Mouse (Mus musculus) cortical plate, adult 2 months (tissue): ENCODE results near the gene Plxnc1. TPM values are rescaled to one million over a fixed set of nuclear protein-coding genes. Genes with fewer than 3 reads are reported as not detected.

Source experiments
- H3K27ac ChIP-seq: fragments of 200-500 bp; 2 replicates; pipeline ENCODE4 v1.5.1; 2012; ENCODE audit warnings: low read length, control low read depth, inconsistent platforms; ENCODE audit not compliant: insufficient read depth
- H3K4me1 ChIP-seq: fragments of 200-500 bp; 2 replicates; pipeline ENCODE4 v1.6.1; 2011; ENCODE audit warnings: low read length; ENCODE audit not compliant: control insufficient read depth, insufficient read depth
- H3K4me3 ChIP-seq: fragments of 200-500 bp; 2 replicates; pipeline ENCODE4 v1.5.1; 2011; ENCODE audit warnings: mild to moderate bottlenecking, low read length, control low read depth; ENCODE audit not compliant: insufficient read depth
- CTCF ChIP-seq: fragments of 200-500 bp; IDR thresholded peaks from 2 replicates; pipeline ENCODE4 v1.5.1; 2011; ENCODE audit warnings: mild to moderate bottlenecking, control low read depth, low read length; ENCODE audit not compliant: insufficient read depth; ENCODE audit errors: extremely low read depth
- POLR2A ChIP-seq: fragments of 200-500 bp; IDR thresholded peaks from 2 replicates; pipeline ENCODE4 v1.6.1; 2011; ENCODE audit warnings: mild to moderate bottlenecking, low read length, control low read depth; ENCODE audit not compliant: insufficient read depth; ENCODE audit errors: extremely low read depth
- polyA plus RNA-seq: library from polyadenylated mRNA; depleted of rRNA; stranded (reverse); fragments of >200 nt; gene quantifications from 2 replicates; pipeline ENCODE4 v1.2.3, GENCODE M21; 2012

The Plxnc1 gene
- polyA plus RNA-seq, 1 experiment, result 14.0 TPM

DNA sequence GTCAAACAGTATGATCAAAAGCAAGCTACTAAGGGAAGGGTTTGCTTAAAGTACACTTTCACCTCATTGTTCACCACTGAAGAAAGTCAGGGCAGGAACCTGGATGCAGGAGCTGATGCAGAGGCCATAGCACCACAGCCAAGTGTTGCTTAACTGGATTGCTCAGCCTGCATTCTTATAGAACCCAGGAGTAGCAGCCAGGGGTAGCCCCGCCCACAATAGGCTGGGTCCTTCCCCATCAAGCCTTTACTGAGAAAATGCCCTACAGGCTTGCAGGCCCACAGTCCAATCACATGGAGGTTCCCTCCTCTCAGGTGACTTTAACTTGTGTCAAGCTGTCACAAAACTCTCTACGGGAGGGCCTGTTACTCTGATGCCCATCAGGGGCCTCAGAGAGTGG lies 4.6 kb downstream of the Plxnc1 start:
- Histone ChIP-seq H3K4me3 (no peak overlapping the region; the same call in 1 of the 2 replicates), H3K4me1 (peaks cover 2% of the 10 kb centered on the region; the same call in 1 of the 2 replicates), H3K27ac (no peak overlapping the region)
- TF ChIP-seq POLR2A, result no peak
- no peak for TF ChIP-seq CTCF

DNA sequence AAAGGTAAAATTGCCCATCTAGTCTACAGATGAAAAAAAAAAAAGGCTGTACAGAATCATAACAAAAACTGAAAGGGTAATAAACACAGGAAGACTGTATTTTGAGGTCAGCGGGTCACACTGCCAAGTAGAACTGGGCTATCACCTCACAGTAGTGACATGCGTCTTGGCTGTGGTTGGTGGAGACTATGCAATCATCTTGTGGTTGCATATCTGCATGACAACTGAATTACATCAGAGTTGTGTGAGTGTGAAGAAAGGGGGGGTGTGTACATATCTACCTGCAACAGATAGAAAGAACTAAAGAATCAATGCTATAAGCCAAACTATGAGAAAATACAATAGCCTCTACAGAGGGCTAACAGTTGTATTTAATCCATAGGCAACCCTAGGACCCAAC lies 5.7 kb downstream of the Plxnc1 start:
- Histone ChIP-seq H3K4me3 (no peak overlapping the region), H3K4me1 (peaks cover 2% of the 10 kb centered on the region), H3K27ac (no peak overlapping the region)
- TF ChIP-seq CTCF (no peak), POLR2A (no peak)

GRCm38 (mm10) chr10:94938320-94938719 lies 6.3 kb downstream of the Plxnc1 start:
- Histone ChIP-seq H3K4me1 (peaks cover 2% of the 10 kb centered on the region), H3K27ac (no peak overlapping the region), H3K4me3 (no peak overlapping the region)
- TF ChIP-seq POLR2A, result no peak
- TF ChIP-seq CTCF, result no peak

- TF ChIP-seq CTCF, result no peak
- no peak for TF ChIP-seq POLR2A
- Histone ChIP-seq H3K4me3 (no peak overlapping the region), H3K27ac (no peak overlapping the region), H3K4me1 (no peaks in the 10 kb centered on the region; the same call in 1 of the 2 replicates)
These were observed 9.4 kb downstream of the Plxnc1 start for GRCm38 (mm10) chr10:94935270-94935669.

DNA sequence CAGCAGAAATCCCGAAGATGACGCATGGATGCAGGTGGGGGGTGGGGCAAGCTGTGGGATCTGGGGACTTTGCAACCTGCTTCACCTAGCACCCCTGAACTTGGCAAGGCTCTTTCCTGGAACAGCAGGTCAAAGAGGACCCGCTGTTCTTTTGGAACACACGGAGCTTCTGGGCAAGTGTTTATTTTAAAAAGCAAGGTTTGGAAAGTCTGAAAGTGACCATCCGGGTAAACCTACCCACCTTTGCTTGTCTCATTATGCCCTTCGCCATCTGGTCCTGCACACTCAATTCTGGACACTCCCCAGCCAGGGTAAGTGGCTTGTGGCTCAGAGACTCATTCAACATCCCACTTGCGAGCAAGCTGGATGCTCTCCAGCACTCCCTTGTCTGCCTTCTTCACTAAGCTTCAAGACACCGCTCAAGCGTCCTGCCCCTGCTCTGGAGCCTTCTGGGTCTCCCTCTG lies 10.5 kb downstream of the Plxnc1 start:
- no peak overlapping the region for H3K4me3 ChIP-seq
- no peaks in the 10 kb centered on the region; the same call in 1 of the 2 replicates for H3K4me1 ChIP-seq
- no peak overlapping the region for H3K27ac ChIP-seq
- TF ChIP-seq CTCF (no peak), POLR2A (no peak)

GRCm38 (mm10) chr10:94931961-94932832 lies 12.4 kb downstream of the Plxnc1 start:
- H3K4me3 ChIP-seq, result no peak overlapping the region
- no peaks in the 10 kb centered on the region; the same call in 1 of the 2 replicates for H3K4me1 ChIP-seq
- TF ChIP-seq CTCF (no peak), POLR2A (no peak)
- no peak overlapping the region for H3K27ac ChIP-seq

- H3K27ac ChIP-seq, result no peak overlapping the region
- no peaks in the 10 kb centered on the region for H3K4me1 ChIP-seq
- no peak overlapping the region for H3K4me3 ChIP-seq
- TF ChIP-seq CTCF (no peak), POLR2A (no peak)
These were observed 16.5 kb downstream of the Plxnc1 start for GRCm38 (mm10) chr10:94928164-94928563.

GRCm38 (mm10) chr10:94926297-94926696 lies 18.3 kb downstream of the Plxnc1 start:
- Histone ChIP-seq H3K4me1 (no peaks in the 10 kb centered on the region), H3K4me3 (no peak overlapping the region), H3K27ac (no peak overlapping the region)
- TF ChIP-seq POLR2A (no peak), CTCF (no peak)

DNA sequence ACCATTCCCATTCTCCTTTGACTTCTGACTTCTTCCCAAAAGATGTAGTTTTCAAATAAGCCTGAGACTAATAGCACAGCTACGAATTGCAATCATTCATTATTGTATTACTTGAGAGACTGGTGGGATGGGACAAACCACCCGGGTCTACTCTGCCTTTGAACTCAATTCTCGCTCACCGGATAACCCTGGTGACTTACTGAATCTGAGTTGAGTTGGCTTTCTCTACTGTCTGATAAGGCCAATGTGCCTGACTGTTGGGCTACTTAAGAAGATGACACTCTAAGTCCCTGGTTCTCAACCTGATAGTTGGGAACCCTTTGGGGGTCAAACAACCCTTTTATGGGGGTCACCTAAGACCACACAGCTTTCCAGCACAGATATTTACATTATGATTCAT lies 19.8 kb downstream of the Plxnc1 start:
- no peak overlapping the region for H3K4me3 ChIP-seq
- TF ChIP-seq CTCF (no peak), POLR2A (no peak)
- no peaks in the 10 kb centered on the region for H3K4me1 ChIP-seq
- H3K27ac ChIP-seq, result no peak overlapping the region

DNA sequence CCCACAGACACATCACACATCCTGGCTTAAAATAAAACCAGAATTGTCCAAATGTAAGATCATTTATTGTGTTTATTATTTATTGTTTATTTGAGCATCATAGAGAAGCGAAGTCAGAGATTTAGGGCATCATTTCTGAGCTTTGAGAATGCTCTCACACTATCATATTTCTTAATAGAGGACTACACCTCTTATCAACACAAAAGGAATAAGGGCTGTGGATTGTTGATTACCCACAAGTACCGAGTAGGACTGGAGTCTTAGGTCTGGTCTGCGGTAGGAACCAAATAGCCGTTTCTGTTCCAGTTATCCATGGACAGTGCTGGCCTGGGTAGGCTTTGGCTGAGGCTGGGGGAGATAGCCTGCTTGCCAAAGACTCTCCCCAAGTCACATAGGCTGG lies 20.2 kb downstream of the Plxnc1 start:
- no peak overlapping the region for H3K4me3 ChIP-seq
- TF ChIP-seq POLR2A (no peak), CTCF (no peak)
- no peaks in the 10 kb centered on the region for H3K4me1 ChIP-seq
- no peak overlapping the region for H3K27ac ChIP-seq
